Mouse (Mus musculus): ENCODE data around the gene Usp48. TPM values are rescaled to one million over a fixed set of nuclear protein-coding genes. Genes with fewer than 3 reads are reported as not detected.

Usp48 gene
- polyA plus RNA-seq, 1 experiment: 26.7 TPM

DNA sequence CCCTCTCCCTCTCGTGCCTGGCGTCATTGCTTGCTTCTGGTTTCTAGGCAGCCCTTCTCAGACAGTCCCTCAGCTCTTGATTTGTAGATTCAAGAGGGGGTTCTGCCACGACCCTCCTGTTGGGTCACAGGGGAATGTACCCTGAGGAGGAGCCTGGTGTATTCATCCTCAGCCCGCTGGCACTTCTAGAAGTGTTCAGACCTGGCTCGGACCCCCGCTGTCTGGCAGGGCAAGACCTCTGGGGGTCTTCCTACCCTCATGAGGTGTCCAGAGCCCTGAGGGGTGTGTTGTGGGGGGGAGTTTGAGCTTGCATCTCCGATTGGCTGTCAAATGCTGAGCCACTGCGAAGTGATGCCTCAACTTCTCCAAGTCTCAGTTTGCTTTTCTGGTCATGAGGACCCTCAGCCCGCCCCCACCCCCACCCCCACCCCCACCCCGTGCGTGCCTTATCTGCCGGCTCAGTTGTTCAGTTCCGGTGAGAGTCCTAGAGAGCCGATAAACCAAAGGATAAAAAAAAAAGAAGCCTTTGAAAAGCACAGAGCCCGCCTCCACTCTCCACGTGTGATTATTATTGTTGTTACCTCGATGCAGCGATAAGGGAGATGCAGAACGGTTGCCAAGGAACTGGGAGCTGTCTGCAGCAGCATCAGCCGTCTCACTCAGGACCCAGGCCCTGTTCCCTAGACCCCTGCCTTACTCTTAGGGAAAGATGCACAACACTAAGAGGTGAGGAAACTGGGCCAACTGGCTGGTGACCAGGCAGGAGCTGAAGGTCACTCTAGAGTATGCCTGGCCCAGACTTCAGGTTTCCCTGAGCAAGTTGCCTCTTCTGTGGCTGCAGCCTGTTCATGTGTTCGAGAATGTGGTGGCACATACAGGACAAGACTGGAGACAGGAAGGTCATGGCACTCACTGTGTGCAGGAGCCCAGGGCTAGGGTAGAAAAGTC, 106.0 kb downstream of the Usp48 start:
- Histone ChIP-seq H3K4me1 (ENCODE audit: control insufficient read depth, insufficient read depth, insufficient read length, low read length) (peaks cover 5% of the 10 kb centered on the region; the same call in 1 of the 2 replicates), H3K27me3 (ENCODE audit: control insufficient read depth, insufficient read depth, low read length) (no peaks in the 10 kb centered on the region), H3K36me3 (ENCODE audit: control insufficient read depth, insufficient read depth, low read length) (no peaks in the 10 kb centered on the region), H3K27ac (ENCODE audit: insufficient read depth, low read depth, low read length) (no peak overlapping the region), H3K4me3 (ENCODE audit: low read depth, low read length) (no peak overlapping the region)
- TF ChIP-seq CTCF (IDR thresholded peaks at IDR 0.05; ENCODE audit: extremely low read depth, insufficient read length, insufficient replicate concordance, low read depth, low read length) (no peak), POLR2A (IDR thresholded peaks at IDR 0.05; ENCODE audit: low read depth, low read length) (no peak)
- 38% methylated on average over 21 of the region's 21 CpGs for WGBS

DNA sequence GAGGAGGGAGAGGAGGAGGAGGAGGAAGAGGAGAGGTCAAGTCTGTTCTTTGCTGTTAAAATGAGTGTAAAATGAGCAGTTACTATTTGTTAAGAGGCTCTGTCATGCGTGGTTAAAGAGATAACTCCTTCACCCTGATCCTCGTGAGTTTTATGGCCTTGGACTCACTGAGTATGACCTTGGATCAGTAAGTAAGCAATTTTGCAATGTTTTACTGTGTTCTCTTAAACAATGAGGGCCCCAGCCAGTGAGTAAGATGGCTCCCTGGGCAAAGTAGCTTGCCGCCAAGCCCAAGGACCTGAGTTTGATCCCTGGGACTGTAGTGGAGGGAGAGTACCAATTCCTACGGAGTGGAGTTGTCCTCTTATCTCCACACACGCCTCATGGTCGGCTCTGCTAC, 107.4 kb downstream of the Usp48 start:
- Histone ChIP-seq H3K36me3 (ENCODE audit: control insufficient read depth, insufficient read depth, low read length) (no peaks in the 10 kb centered on the region), H3K27ac (ENCODE audit: insufficient read depth, low read depth, low read length) (no peak overlapping the region), H3K27me3 (ENCODE audit: control insufficient read depth, insufficient read depth, low read length) (no peaks in the 10 kb centered on the region), H3K4me1 (ENCODE audit: control insufficient read depth, insufficient read depth, insufficient read length, low read length) (peaks cover 5% of the 10 kb centered on the region; the same call in 1 of the 2 replicates), H3K4me3 (ENCODE audit: low read depth, low read length) (no peak overlapping the region)
- whole genome bisulfite sequencing: 32% methylated on average over 6 of the region's 6 CpGs
- no peak for TF ChIP-seq CTCF (IDR thresholded peaks at IDR 0.05; ENCODE audit: extremely low read depth, insufficient read length, insufficient replicate concordance, low read depth, low read length)
- no peak for TF ChIP-seq POLR2A (IDR thresholded peaks at IDR 0.05; ENCODE audit: low read depth, low read length)

DNA sequence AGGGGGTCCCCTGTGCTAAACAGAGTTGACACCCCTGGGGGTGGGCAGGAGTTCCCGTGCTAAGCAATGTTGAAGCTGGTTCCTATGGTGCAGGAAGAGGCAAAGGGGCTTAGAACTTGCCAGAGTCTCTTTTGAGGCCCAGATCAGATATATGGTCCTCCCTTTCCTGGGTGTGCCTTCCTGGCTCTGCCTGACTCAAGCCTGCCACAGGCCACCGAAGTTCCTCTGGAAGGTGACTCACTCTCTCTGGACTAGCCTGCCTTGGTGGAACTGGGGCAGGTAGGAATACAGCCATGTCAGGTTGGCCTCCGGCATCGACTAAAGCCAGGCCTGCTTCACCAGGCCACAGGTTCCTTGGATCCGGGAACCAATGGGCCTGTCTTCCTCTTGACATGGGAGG, 109.5 kb downstream of the Usp48 start:
- TF ChIP-seq CTCF (IDR thresholded peaks at IDR 0.05; ENCODE audit: extremely low read depth, insufficient read length, insufficient replicate concordance, low read depth, low read length) (no peak), POLR2A (IDR thresholded peaks at IDR 0.05; ENCODE audit: low read depth, low read length) (no peak)
- H3K27me3 ChIP-seq (ENCODE audit: control insufficient read depth, insufficient read depth, low read length): no peaks in the 10 kb centered on the region
- 81% methylated on average over 5 of the region's 5 CpGs for WGBS
- no peaks in the 10 kb centered on the region for H3K36me3 ChIP-seq (ENCODE audit: control insufficient read depth, insufficient read depth, low read length)
- H3K27ac ChIP-seq (ENCODE audit: insufficient read depth, low read depth, low read length): no peak overlapping the region
- H3K4me3 ChIP-seq (ENCODE audit: low read depth, low read length): no peak overlapping the region
- peaks cover 11% of the 10 kb centered on the region for H3K4me1 ChIP-seq (ENCODE audit: control insufficient read depth, insufficient read depth, insufficient read length, low read length)

DNA sequence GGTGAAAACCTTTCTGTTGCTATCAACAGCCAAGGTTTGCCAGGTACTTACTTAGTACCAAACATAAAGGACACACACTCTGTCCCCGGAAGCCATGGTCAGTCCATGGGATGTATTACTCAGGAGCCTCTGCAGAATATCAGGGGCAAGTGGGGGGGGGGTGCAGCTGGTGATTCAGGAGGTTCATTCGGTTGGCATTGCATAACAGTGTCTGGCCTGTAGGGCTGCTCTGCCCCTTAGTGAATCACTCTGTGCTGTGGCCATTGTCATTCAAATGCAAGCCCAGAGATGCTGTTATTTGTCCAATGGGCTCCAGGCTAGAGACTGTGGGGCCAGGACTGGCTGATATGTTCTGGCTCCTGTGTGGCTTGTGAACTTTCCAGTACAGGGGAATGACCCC, 111.0 kb downstream of the Usp48 start:
- 73% methylated on average over 2 of the region's 2 CpGs for WGBS
- Histone ChIP-seq H3K36me3 (ENCODE audit: control insufficient read depth, insufficient read depth, low read length) (no peaks in the 10 kb centered on the region), H3K27me3 (ENCODE audit: control insufficient read depth, insufficient read depth, low read length) (no peaks in the 10 kb centered on the region), H3K27ac (ENCODE audit: insufficient read depth, low read depth, low read length) (no peak overlapping the region), H3K4me1 (ENCODE audit: control insufficient read depth, insufficient read depth, insufficient read length, low read length) (peaks cover 11% of the 10 kb centered on the region), H3K4me3 (ENCODE audit: low read depth, low read length) (no peak overlapping the region)
- no peak for TF ChIP-seq POLR2A (IDR thresholded peaks at IDR 0.05; ENCODE audit: low read depth, low read length)

DNA sequence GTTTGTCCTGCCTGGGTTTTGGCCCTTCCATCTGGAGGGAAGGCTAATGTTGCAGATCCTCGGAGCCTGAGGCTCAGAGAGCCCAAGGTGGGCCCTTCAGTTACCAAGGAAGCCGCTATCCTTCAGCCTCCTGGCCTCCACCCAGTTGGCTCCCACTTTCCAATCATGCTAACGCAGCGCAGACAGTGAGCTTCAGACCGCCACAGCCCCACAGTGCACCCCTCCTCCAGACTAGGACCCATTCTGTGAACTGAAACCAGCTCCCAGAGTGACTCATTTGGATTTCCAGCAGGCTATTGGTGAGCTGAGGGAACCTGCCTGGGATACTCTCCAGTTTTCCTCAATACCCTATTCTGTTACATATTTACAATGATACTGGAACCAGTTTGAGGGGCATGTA, 111.8 kb downstream of the Usp48 start:
- Histone ChIP-seq H3K4me3 (ENCODE audit: low read depth, low read length) (no peak overlapping the region), H3K27ac (ENCODE audit: insufficient read depth, low read depth, low read length) (no peak overlapping the region), H3K4me1 (ENCODE audit: control insufficient read depth, insufficient read depth, insufficient read length, low read length) (peaks cover 11% of the 10 kb centered on the region), H3K36me3 (ENCODE audit: control insufficient read depth, insufficient read depth, low read length) (no peaks in the 10 kb centered on the region), H3K27me3 (ENCODE audit: control insufficient read depth, insufficient read depth, low read length) (no peaks in the 10 kb centered on the region)
- TF ChIP-seq POLR2A (IDR thresholded peaks at IDR 0.05; ENCODE audit: low read depth, low read length) (no peak), CTCF (IDR thresholded peaks at IDR 0.05; ENCODE audit: extremely low read depth, insufficient read length, insufficient replicate concordance, low read depth, low read length) (no peak)
- 65% methylated on average over 5 of the region's 5 CpGs for WGBS

DNA sequence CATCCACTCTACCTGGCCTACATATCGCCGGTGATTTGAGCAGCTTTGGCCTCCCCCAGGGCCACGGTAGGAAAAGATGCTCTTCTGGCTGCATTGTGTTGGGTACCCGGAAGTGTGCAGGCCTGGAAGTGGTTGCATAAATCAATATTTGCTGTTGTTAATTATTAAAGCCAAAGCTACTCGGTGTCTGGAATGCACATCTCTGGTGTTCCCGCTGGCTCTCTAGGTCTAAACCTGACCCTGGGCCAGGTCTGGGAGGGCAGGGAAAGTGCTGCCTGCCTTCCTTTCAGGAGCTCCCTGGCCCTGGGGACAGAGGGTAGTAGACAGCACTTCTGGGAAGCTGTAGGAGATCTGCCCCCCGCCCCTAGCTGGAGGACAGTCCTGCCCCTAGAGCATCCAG, 113.0 kb downstream of the Usp48 start:
- 31% methylated on average over 7 of the region's 7 CpGs for WGBS
- Histone ChIP-seq H3K36me3 (ENCODE audit: control insufficient read depth, insufficient read depth, low read length) (no peaks in the 10 kb centered on the region), H3K27ac (ENCODE audit: insufficient read depth, low read depth, low read length) (no peak overlapping the region; the same call in 1 of the 2 replicates), H3K27me3 (ENCODE audit: control insufficient read depth, insufficient read depth, low read length) (no peaks in the 10 kb centered on the region), H3K4me1 (ENCODE audit: control insufficient read depth, insufficient read depth, insufficient read length, low read length) (peaks cover 11% of the 10 kb centered on the region), H3K4me3 (ENCODE audit: low read depth, low read length) (no peak overlapping the region)
- TF ChIP-seq CTCF (IDR thresholded peaks at IDR 0.05; ENCODE audit: extremely low read depth, insufficient read length, insufficient replicate concordance, low read depth, low read length) (no peak), POLR2A (IDR thresholded peaks at IDR 0.05; ENCODE audit: low read depth, low read length) (no peak)

DNA sequence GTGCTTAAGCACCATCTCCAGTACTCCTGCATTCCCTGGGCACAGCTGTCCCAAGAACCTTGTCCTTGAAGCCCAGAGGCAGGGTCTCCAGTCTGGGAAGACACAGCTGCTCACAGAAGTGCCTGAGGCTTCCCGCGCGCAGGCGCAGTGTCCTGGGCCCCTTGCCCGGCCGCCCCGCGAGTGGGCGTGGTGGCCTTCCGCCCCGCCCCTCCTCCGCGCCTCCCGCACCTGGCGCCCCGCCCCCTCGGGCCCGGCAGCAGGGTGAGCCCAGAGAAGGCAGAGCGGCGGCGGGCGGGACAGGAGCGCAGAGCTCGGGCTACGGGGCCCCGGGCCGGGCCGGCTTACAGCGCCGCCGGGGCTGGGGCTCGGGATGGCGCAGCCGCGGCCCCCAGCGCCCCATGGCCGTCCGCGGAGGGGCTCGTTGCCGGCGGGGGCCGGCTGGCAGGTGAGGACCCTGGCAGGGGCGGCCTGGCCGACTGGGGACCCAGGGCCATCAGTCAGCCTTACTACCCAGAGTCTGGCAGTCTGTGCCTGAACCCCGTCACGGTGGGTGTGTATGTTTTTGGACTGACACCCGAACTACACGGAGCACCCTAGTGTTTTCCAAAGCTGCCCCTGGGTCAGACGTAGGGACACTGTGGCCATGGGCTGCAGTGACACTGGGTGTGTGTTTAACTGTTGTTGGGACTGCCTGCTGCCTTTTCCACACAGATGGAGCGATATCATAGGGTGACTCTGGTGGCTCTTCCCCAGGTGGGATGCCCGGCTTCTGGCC, 113.8 kb downstream of the Usp48 start:
- 3% methylated on average over 52 of the region's 52 CpGs for WGBS
- Histone ChIP-seq H3K27ac (ENCODE audit: insufficient read depth, low read depth, low read length) (no peak overlapping the region), H3K4me3 (ENCODE audit: low read depth, low read length) (peak overlapping the region; percentile 46), H3K4me1 (ENCODE audit: control insufficient read depth, insufficient read depth, insufficient read length, low read length) (peaks cover 11% of the 10 kb centered on the region), H3K27me3 (ENCODE audit: control insufficient read depth, insufficient read depth, low read length) (no peaks in the 10 kb centered on the region), H3K36me3 (ENCODE audit: control insufficient read depth, insufficient read depth, low read length) (no peaks in the 10 kb centered on the region)
- TF ChIP-seq POLR2A (IDR thresholded peaks at IDR 0.05; ENCODE audit: low read depth, low read length): 0 out of 2 replicates have a peak, but pooled peaks have one; percentile 7
- no peak for TF ChIP-seq CTCF (IDR thresholded peaks at IDR 0.05; ENCODE audit: extremely low read depth, insufficient read length, insufficient replicate concordance, low read depth, low read length)

Other genes with a start within 250 kb of the Usp48 start
- gene Cdc42, start 236.0 kb upstream of the Usp48 start, polyA plus RNA-seq (2012; rRNA removed): 11.5 and 25.9 TPM in 2 replicates
- gene Cela3a, start 184.0 kb upstream of the Usp48 start, polyA plus RNA-seq (2012; rRNA removed): 23.4 TPM in 1 of 2 replicates, not detected in the other
- gene Cela3b, start 163.2 kb upstream of the Usp48 start, polyA plus RNA-seq (2012; rRNA removed): 42.4 and 23,172 TPM in 2 replicates
- not detected in 2 replicates for gene 1700013G24Rik, start 140.5 kb upstream of the Usp48 start, polyA plus RNA-seq (2012; rRNA removed)
- 38.2 and 40.5 TPM in 2 replicates for gene Hspg2, start 125.0 kb upstream of the Usp48 start, polyA plus RNA-seq (2012; rRNA removed)
- not detected in 2 replicates for gene Ldlrad2, start 19.2 kb upstream of the Usp48 start, polyA plus RNA-seq (2012; rRNA removed)
- gene Rap1gap, start 71.0 kb downstream of the Usp48 start, polyA plus RNA-seq (2012; rRNA removed): 48.4 and 141 TPM in 2 replicates
- 2.5 and 2.8 TPM in 2 replicates for gene Alpl, start 202.6 kb downstream of the Usp48 start, polyA plus RNA-seq (2012; rRNA removed)

Data from small intestine, adult 2 months (tissue).